Mouse (Mus musculus) kidney, adult 2 months (tissue): ENCODE results near the gene Mapre1. TPM values are rescaled to one million over a fixed set of nuclear protein-coding genes. Genes with fewer than 3 reads are reported as not detected.

ENCODE experiments used
- DNase-seq: peaks from one replicate; pipeline ENCODE4 v3.0.0; 2021
- H3K27ac ChIP-seq: fragments of 200-500 bp; 2 replicates; pipeline ENCODE4 v1.5.1; 2012; ENCODE audit warnings: low read depth, low read length, control low read depth, inconsistent platforms; ENCODE audit not compliant: insufficient read depth
- H3K27me3 ChIP-seq: fragments of 200-500 bp; replicated peaks from 2 replicates; pipeline ENCODE4 v1.6.1; 2012; ENCODE audit warnings: mild to moderate bottlenecking, moderate library complexity, low read length, inconsistent platforms; ENCODE audit not compliant: control insufficient read depth, insufficient read depth
- H3K36me3 ChIP-seq: fragments of 200-500 bp; 2 replicates; pipeline ENCODE4 v1.6.1; 2012; ENCODE audit warnings: mild to moderate bottlenecking, moderate library complexity, low read length, inconsistent platforms; ENCODE audit not compliant: control insufficient read depth, insufficient read depth
- H3K4me1 ChIP-seq: fragments of 200-500 bp; 2 replicates; pipeline ENCODE4 v1.6.1; 2011; ENCODE audit warnings: low read length; ENCODE audit not compliant: control insufficient read depth, insufficient read depth
- H3K4me3 ChIP-seq: fragments of 200-500 bp; 2 replicates; pipeline ENCODE4 v1.5.1; 2011; ENCODE audit warnings: mild to moderate bottlenecking, low read depth, low read length, control low read depth; ENCODE audit not compliant: insufficient read depth
- CTCF ChIP-seq: fragments of 200-500 bp; conservative IDR thresholded peaks from 2 replicates; pipeline ENCODE4 v1.5.1; 2011; ENCODE audit warnings: low read depth, mild to moderate bottlenecking, control low read depth, low read length, moderate library complexity, mixed read lengths; ENCODE audit not compliant: insufficient read depth, insufficient read length
- POLR2A ChIP-seq: fragments of 200-500 bp; IDR thresholded peaks from one replicate; pipeline ENCODE4 v1.6.1; 2011; ENCODE audit warnings: low read depth, low read length, control low read depth
- WGBS: fragments of 180-500 bp; shearing (Covaris S2); methylation state at CpG from one replicate; pipeline ENCODE4 v1.1.7; 2018; 5-methylcytosine and 5-hydroxymethylcytosine counted together
- polyA plus RNA-seq: library from polyadenylated mRNA; depleted of rRNA; stranded (reverse); fragments of >200 nt; gene quantifications from 2 replicates; pipeline ENCODE4 v1.2.3, GENCODE M21; 2012; rRNA removed

Mapre1 gene
- polyA plus RNA-seq, 1 experiment: 11.2 TPM

- Histone ChIP-seq H3K27me3 (no peaks in the 10 kb centered on the region), H3K4me3 (no peak overlapping the region), H3K4me1 (no peaks in the 10 kb centered on the region), H3K36me3 (no peaks in the 10 kb centered on the region), H3K27ac (no peak overlapping the region)
- 81% methylated on average over 8 of the region's 8 CpGs for WGBS
- no peak for TF ChIP-seq POLR2A
- no peak for TF ChIP-seq CTCF
- DNase-seq: no peak
Observed at GRCm38 (mm10) chr2:153808146-153808545, 67.1 kb downstream of the Mapre1 start.

GRCm38 (mm10) chr2:153808841-153809240, 67.8 kb downstream of the Mapre1 start:
- Histone ChIP-seq H3K27me3 (no peaks in the 10 kb centered on the region), H3K4me3 (no peak overlapping the region), H3K4me1 (no peaks in the 10 kb centered on the region), H3K27ac (no peak overlapping the region), H3K36me3 (no peaks in the 10 kb centered on the region)
- DNase-seq: no peak
- TF ChIP-seq POLR2A (no peak), CTCF (no peak)
- 82% methylated on average over 6 of the region's 6 CpGs for WGBS

- TF ChIP-seq CTCF: no peak
- no peak for TF ChIP-seq POLR2A
- Histone ChIP-seq H3K4me1 (no peaks in the 10 kb centered on the region), H3K4me3 (no peak overlapping the region), H3K27me3 (no peaks in the 10 kb centered on the region), H3K27ac (no peak overlapping the region), H3K36me3 (no peaks in the 10 kb centered on the region)
- 61% methylated on average over 3 of the region's 3 CpGs for WGBS
- no peak for DNase-seq
Observed at GRCm38 (mm10) chr2:153809921-153810320, 68.8 kb downstream of the Mapre1 start.

GRCm38 (mm10) chr2:153822005-153822543, 81.0 kb downstream of the Mapre1 start:
- DNase-seq: no peak
- no peaks in the 10 kb centered on the region for H3K27me3 ChIP-seq
- no peaks in the 10 kb centered on the region for H3K36me3 ChIP-seq
- no peak overlapping the region for H3K4me3 ChIP-seq
- no peak overlapping the region for H3K27ac ChIP-seq
- TF ChIP-seq POLR2A (no peak), CTCF (no peak)
- no peaks in the 10 kb centered on the region for H3K4me1 ChIP-seq
- WGBS: 89% methylated on average over 2 of the region's 2 CpGs

Other genes starting within 250 kb of the Mapre1 start
- not detected in 2 replicates for gene 4930404H24Rik, start 248.5 kb upstream of the Mapre1 start, polyA plus RNA-seq
- 11.9 and 14.5 TPM in 2 replicates for gene Nol4l, start 211.3 kb upstream of the Mapre1 start, polyA plus RNA-seq
- gene Commd7, start 108.5 kb upstream of the Mapre1 start, polyA plus RNA-seq: 14.5 and 22.3 TPM in 2 replicates
- 1.3 and 1.7 TPM in 2 replicates for gene Dnmt3b, start 91.8 kb upstream of the Mapre1 start, polyA plus RNA-seq
- gene Dnmt3c, start 44.6 kb upstream of the Mapre1 start, polyA plus RNA-seq: 0.07 TPM in 1 of 2 replicates, not detected in the other
- gene Efcab8, start 38.7 kb downstream of the Mapre1 start, polyA plus RNA-seq: 0.14 and 0.20 TPM in 2 replicates
- not detected in 2 replicates for gene Sun5, start 129.8 kb downstream of the Mapre1 start, polyA plus RNA-seq
- gene Bpifb2, start 133.8 kb downstream of the Mapre1 start, polyA plus RNA-seq: not detected in 2 replicates
- 0.06 TPM in 1 of 2 replicates, not detected in the other for gene Bpifb6, start 159.1 kb downstream of the Mapre1 start, polyA plus RNA-seq
- gene Bpifb3, start 177.0 kb downstream of the Mapre1 start, polyA plus RNA-seq: not detected in 2 replicates
- gene Bpifb4, start 196.9 kb downstream of the Mapre1 start, polyA plus RNA-seq: not detected in 2 replicates
- not detected in 2 replicates for gene Bpifa6, start 233.7 kb downstream of the Mapre1 start, polyA plus RNA-seq